Mouse (Mus musculus) 416B (cell line): ENCODE measurements at regions not wholly inside any gene's neighbourhood (a gene's known extent, or its start where the extent isn't known, plus 50 kb on each side); places are given as distances from the start of the nearest gene placed in this dataset.

Experiments
- DNase-seq: peaks from one replicate; pipeline ENCODE4 v3.0.0; 2011; ENCODE audit warnings: low read depth

DNA sequence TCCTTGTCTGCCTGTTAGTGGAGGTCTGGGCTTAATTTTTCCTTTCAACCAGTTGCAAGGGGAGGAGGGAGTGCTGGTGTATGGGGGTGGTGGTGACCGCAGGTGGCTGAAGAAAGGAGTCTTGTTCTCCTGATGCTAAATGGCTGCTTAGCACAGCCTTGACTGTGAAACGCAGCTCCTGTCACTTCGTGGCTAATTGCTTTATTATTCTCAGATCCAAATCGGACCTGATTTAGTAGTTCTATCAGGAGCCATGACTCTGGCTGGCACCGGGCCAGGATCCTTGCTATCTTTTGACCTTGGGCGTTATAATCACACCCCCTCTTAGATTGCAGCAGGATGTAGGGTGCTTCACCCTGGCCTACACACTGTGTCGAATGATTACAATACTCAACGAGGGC is 726.8 kb downstream of the Bcl11a start:
- DNase-seq = no peak

DNA sequence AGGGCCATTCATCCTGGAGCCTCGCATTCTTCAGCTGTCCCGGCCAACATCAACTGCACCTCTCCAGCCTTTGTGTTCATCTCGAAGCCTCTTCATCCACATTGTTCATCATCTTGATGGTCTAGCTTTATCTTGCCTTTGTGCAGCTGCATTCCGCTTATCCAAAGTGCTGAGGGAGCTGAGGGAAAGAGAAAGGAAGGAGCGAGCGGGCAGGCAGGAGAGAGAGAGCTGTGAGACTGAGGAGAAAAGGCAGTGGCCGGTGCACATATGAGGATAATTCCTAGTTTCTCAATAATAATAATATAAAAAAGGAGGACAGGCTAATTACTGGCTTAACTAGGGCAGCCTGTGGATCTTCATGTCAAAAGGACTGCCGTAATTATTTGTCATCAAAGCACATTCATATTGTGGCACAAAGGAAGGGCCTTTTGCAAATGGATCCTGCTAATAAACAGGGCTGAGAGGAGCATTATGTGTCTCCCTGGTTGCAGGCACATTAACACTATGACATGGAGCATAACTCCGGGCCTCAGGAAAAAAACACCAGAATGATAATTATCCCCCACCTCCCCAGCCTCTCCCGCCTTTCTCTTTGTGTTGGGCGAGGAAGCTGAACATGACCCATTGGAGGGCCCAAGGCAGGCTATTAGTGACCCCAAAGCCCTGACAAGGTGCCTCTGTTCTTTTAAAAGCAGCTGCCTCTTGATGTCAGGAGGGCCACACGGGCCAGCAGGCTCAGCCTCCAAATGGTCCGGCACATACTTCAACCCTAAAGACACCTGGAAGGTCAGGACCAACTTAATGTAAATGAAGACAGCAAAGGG is 751.9 kb downstream of the Bcl11a start:
- DNase-seq = no peak

DNA sequence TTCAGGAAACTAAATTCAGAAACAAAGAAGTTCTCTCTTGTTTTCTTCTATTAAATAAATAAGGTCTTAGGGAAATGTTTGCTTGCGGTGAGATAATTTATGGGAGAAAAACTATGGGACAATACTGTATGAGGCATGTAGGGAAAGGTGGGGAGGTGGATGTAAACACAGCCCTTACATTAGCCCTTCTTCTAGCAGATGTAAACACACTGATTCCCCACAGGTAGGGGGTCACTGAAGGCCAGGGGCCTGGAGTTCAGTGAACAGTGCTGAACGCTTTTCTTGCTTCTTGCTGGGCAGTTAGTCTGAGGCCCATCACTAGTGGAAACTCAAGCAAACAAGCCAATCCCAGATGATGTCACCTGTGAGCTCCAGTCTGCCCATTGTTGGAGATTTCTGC is 752.6 kb downstream of the Bcl11a start:
- no peak for DNase-seq

DNA sequence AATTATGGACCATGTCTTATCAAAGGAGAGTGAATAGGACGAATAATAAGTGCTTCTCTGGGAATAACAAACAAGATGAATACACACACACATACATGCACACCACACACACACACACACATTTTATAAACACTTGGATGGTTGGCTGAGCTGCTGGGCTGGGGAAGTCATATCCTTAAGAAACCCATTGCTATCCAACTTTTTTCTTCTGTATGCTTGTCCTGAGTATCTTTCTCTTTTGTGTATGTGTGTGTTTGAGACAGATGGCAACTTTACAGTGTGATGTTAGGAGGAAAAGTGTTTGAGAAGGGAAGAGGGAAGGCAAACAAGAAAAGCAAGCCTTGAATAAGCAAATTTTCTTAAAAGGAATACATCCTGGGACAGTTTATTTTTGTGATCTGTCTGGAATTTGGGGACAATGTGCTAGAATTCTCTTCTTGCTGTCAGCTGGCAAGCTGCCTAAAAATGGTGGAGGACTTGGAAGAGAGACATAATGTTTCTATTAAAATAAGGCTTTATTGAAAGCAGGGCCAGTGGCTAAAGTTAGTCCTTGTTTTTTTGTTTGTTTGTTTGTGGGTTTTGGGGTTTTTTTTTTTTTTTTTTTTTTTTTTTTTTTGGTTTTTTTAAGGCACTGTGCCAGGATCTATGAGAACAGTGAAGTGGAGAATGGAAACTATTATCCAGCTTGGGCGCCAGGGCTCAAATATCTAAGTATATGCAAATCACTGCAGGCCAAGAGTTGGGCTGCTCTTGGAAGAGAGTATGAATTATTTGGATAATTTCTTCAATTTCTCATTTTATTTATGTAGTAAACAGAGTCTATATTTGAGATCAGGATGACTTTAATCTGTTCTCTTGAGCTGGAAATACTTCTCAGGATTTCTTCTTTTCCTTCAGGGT is 766.2 kb downstream of the Bcl11a start:
- DNase-seq = no peak

DNA sequence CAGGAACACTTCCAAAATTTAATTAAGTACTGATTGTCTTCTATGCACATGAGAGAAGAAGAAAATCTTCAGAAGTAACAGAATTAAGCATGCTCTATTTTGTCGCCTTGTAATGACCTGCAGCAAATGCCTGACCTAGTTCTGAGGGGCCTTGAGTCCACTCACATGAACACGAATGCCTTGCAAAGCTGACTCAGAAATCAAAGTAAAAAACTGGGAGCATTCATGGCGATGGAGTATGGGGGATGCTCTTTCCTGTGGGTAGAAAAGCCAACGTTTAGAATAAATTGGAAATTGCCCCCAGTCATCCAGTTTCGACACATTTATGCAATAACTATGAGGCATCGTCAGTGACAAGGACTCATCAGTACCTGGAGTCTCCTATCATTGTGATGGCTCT is 779.1 kb downstream of the Bcl11a start:
- DNase-seq = no peak

DNA sequence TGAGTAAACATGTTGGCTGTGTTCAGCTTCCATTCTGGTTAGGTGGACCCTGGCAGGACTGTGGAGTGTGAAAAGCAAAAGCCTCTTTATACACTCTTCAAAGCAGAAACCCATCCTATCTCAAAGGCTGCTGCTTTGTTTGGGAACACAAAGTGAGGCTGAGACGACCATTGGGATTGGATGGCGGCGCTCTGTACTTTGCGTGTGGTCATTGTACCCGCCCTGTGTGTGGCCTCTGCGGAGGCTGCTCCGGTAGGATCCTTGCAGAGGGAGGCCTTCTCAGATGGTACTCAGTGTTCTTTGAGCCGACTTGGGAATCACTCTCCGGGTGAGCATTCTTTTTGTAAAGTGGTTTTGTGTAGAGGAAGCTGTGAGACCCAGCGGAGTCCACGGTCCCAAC is 786.8 kb downstream of the Bcl11a start:
- no peak for DNase-seq

DNA sequence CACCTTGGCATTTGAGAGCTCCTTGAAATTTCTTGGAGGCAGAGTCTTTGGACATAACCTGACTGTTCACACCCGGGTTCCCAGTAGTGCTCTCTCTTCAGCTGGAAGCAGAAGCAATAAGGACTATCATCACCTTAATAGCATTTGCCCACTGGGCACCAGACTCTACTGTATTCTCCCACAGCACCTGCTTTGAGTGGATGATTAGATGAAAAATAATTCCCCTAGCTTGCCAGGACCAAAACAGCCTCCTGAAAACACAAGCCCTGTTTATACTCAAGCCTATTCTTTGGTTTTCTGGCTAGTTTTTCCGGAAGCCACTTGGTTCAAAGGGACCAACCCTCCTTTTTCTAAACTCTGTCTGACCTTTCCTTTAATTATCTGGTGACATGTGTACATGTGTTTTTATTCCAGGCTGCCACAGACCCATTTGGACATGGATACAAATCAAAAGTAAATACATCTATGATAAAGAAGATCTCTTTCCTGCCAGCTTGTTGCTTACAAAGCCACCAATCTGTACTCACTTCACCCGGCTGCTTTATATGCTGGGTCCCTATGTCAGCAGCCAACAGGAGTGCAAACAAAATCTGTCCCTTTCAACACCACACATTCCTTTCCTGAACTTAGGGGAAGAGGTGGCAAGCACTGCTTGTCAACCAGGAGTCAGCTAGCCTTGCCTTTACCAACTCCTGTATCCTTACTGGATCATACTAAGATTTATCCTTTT is 787.4 kb downstream of the Bcl11a start:
- DNase-seq = no peak
